Mouse (Mus musculus) heart, postnatal 4 days (tissue): ENCODE data around the gene Rxylt1. TPM values are rescaled to one million over a fixed set of nuclear protein-coding genes. Genes with fewer than 3 reads are reported as not detected.
A peak's percentile ranks its signal among the peaks of the same experiment; 100 is the strongest.

Experiments used
- DNase-seq: peaks from one replicate; pipeline ENCODE4 v3.0.0; 2021
- total RNA-seq, 2 experiments: library from RNA; stranded (reverse); gene quantifications; 2 replicates each; pipeline ENCODE4 v1.2.3; 2021

The Rxylt1 gene
- 10 to 100 TPM; 45.0 to 47.3 TPM for total RNA-seq

- peak; percentile 97 for DNase-seq
These were observed at the start of gene Rxylt1 for GRCm38 (mm10) chr10:122096980-122097844. Gene Rxylt1 (minus strand): TSS chr10:122097371.

DNA sequence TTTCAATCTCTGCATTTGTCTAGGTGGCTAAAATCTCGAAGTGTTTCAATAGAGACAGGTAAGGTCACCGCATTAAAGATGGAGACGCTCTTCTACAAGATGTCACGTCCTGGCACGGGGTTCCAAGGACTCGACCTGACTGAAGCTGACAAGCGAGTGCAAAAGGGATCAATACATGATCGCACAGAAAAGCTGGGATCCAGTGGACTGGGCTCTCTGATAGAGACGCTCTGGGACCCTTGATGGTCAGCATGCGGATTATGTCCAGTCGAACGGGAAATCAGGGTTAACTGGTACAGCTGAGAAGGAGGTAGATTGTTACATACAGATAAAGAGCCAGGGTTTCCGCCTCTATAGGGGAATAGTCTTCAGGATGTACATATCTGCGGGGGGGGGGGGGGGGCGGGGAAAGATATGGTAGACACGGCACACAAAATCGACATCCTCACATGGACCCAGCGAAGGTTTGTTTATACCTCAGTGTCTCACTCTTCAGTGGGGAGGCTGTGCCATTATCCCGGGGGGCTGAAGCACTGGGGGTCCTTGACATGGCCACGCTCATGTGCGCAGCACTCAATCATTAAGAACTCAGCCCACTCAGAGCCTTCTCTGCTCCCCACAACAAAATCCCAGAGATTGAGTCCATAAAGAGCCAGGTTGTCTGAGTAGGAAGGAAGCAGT, 24.3 kb upstream of the Rxylt1 start:
- DNase-seq = no peak

- no peak for DNase-seq
These were observed 23.5 kb upstream of the Rxylt1 start for GRCm38 (mm10) chr10:122120500-122121289.

- no peak for DNase-seq
These were observed 22.3 kb upstream of the Rxylt1 start for GRCm38 (mm10) chr10:122119451-122119850.

DNA sequence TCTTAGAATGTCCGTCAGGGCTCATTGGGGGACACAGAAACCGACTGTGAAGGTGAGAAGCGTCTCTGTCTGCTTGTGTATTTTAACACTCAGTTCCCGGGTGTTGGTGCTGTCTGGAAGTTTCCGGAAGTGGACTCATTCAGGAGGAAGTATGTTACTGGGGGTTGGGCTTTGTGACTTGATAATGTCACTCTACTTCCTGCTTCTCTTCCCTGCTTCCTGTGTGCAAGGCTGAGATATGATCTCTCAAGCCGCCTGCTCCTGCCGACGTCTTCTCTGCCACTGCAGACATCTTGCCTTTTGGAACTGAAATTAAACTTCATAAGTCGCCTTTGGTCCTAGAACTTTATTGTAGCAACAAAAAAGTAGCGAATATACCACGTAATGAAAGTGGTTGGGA, 19.5 kb upstream of the Rxylt1 start:
- no peak for DNase-seq

GRCm38 (mm10) chr10:122106633-122107028, 9.5 kb upstream of the Rxylt1 start:
- DNase-seq = no peak

- DNase-seq = no peak
These were observed 8.9 kb upstream of the Rxylt1 start for GRCm38 (mm10) chr10:122105889-122106632.

- peak; percentile 70 for DNase-seq
These were observed 8.2 kb upstream of the Rxylt1 start for GRCm38 (mm10) chr10:122105407-122105806.

DNA sequence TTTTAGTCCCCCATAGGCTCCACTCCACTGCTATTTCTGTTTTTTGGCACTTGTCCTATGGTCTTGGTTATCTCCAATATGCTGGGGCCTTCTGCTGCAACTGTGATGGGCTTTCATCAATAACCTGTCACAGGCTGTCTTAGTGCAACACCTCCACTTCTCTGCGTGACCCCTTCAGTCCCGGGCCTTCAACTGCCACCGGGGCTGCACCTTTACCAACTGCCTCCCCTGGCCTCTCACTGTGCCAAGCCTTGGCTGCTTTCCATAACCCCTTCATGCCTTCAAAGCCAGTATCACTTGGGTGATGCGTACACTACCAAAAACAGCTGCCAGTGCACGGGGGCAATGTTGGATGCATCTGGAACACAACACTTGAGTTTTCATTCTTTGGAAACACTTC, 5.5 kb upstream of the Rxylt1 start:
- DNase-seq = peak; percentile 47

DNA sequence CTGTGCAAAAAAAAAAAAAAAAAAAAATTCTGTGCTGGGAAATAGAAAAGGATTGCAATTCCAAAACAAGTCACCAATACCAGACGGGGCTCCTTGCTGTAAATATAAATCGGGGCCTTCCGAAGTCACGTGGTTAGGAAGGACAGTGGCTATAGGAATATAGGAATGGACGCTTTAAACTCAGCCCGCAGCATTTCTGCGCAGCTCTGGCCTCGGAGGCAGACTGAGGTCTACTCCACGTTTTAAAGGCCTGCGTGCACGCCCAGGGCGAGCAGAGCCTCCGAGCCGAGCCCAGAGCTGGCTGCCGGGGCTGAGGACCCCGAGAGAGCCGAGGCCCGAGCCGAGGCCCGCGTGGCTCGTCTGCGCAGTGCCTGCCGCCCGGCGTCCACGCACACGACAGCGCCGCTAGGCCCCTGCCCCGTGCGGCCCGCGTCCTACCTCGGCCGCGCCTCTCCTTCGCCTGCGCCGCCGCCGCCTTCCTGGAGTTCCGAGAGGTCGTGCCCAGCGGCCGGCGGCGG, 650 bp downstream of the Rxylt1 start:
- no peak for DNase-seq

- no peak for DNase-seq
These were observed 6.7 kb downstream of the Rxylt1 start for GRCm38 (mm10) chr10:122090472-122090871.

DNA sequence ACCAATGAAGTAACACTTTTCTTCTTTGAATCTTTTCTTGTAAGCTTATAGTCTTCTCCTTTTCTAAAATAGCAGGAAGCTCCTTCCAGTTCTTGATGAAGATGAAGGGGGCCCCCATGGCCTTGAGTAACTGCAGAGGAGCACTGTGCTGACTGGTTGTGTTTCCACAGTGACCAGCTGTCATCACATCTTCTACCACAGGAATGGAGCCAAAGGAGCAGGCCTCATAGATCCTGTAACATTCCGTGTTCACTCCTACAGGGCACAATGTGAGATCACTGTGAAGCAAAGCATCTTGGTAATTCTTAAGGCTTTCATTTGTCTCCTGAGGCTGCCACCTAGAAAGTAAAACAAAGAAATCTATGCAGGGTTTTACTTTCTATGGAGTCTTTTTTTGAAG, 15.8 kb downstream of the Rxylt1 start:
- no peak for DNase-seq

DNA sequence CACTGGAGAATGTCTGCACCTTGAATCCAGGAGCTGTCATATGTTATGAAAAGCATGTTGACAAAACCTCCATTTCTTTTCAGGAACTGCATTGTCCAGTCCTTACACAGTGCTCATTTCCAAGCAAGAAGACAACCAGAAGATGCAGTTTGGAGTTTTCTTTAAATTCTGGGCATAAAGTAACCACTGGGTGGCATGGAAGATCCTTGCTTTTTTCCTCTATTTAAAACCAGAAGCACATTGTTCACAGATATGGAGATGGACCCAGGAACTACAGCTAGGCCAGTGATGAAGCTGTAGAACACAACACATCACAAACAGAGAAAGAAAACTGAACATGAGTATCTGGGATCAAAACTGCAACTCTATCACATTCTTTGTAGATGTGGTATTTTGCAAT, 28.0 kb downstream of the Rxylt1 start:
- DNase-seq = no peak

DNA sequence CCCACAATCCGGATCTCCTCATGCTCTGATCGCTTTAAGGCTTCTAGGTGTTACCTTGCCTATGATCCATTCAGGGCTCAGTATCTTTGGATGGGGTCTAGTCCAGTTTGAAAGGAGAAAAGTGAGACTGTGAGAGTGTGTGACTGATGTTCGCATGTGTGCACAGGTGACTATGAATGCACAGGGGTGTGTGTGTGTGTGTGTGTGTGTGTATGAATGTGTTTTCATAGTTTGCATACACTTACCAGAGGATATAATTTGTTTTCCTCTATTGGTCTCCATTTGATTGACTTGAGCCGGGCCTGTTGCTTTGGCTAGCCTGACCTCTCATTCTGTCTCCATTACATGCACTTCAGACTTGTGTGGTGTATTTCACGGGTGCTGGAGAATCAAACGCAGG, 41.3 kb downstream of the Rxylt1 start:
- no peak for DNase-seq

DNA sequence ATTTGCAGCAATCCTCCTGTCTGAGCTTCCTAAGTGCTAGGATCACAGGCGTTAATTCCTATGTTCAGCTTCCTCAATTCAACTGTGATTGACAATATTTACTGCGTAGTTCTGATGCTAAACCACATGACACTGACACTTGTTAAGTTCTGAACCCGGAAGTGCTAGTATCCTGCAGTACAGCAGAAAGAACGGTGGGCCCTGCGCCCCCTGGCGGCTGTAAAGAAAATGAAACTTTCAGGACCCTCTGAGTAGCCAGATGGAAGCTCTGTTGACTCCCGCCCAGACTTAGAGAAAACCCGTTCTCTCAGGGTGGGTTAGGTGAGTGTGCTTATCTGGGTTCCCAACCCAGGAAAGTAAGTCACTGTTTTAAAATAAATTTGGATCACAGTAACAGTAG, 42.6 kb downstream of the Rxylt1 start:
- DNase-seq = peak; percentile 66

DNA sequence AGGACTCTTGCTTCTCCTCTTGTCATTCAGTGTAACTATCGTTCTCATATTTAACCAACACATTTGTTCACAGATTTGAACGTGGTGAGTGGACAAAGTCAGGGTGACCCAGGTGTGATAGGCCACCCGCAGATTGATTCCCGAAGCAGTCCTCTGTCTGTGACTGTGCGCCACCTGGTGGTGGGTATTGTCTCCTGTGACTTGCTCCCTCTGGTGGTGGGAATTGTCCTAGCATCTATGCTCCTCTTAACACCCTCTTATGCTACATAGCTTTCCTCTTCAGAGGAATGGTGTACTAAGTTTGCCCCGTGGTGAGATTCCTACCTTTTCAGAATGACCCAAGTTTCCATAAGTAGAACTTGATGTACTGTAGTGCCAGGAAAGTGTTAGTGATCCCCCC, 45.3 kb downstream of the Rxylt1 start:
- peak; percentile 93 for DNase-seq

DNA sequence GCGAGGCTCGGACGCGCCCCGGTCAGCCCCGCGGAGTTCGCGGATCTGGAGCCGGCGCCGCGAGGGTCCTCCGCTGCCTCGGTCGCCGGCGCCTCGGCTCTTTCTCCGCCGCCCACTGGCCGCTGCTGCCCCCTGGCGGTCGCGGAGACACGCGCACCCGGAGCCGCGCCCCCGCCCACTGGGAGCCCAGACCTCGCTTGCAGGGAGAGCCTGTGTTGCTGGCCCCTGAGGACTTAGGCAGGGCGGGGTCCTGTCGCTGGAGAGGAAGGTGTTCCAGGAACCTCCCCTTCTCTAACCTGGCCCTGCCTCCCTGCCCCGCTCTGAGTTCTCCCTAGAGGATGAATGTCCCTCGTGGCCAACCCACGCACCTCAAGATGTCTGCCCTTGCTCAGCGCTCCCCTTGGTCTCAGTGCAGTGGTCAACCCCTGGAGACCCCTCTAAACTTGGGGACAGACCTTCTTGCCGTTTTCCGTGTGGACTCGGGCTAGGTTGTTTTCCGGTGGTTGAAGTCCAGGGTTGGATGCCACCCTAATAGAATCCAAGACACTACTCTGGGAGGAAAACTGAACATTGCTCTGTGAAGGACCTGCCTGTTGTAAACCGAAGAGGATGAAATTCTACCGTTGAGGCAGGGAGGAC, 49.3 kb downstream of the Rxylt1 start:
- DNase-seq = peak; percentile 95

GRCm38 (mm10) chr10:122046904-122047726, 50.1 kb downstream of the Rxylt1 start, which contains the start of gene Srgap1:
Gene Srgap1 (minus strand): TSS chr10:122047315.
- peak; percentile 67 for DNase-seq

DNA sequence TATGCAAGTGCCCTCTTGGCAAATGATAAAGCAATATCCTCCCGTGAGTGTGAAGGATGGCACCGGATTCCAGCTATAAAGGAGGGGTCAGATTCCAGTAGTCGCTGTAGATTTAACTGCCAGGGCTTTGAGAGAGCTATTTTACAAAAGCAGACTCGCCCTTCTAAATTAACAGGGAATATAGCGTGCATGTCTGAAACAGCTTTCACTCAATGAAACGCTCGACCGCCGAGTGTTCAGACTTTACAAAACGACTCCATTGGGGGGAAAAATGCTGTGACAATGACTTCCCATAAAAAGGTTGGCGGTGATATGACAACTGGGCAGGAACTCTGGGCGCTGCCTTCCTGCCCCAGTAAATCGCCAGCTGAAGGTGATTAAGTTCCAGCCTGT, 50.7 kb downstream of the Rxylt1 start:
- no peak for DNase-seq

DNA sequence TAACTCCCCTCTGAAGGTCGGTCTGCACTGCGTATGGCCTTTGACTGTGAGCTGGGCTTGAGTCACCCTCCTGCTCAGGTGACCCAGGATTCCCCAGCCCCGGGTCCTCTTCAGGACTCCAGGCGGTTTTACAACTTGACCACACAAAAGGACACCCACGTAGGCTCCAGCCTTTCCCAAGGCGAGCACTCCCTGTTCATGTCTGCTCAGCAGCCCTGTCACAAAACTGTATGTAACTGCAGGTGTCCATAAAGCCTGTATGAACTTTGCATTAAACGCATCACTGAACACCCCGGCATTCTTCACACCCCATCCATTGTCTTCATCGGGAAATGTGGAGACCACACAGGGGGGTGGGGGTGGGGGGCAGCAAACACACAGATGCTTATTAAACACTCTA, 51.2 kb downstream of the Rxylt1 start:
- no peak for DNase-seq

DNA sequence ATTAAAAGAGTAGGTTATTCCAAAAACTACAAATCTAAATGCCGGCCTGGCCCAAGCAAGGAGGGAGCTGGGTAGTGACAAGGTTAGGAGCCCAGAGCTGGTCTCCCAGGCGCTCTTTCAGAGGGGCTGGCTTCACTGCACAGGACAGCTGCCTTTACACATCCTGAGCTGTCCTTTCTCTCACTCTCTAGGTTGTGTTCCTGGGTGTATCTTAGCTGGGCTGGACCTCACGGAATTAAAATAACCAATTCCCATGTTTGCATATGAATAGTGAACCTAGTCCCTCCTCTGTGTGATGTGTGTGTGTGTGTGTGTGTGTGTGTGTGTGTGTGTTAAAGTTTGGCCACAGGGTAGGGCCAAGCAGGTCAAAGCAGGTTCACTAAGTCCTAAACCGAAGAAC, 52.2 kb downstream of the Rxylt1 start:
- DNase-seq = no peak
